Mouse (Mus musculus): ENCODE results near the gene Nagpa. TPM values are rescaled to one million over a fixed set of nuclear protein-coding genes. Genes with fewer than 3 reads are reported as not detected.
A peak's percentile ranks its signal among the peaks of the same experiment; 100 is the strongest.

Gene Nagpa
- total RNA-seq, 2 experiments from 2014 or later, result 6.5 to 6.7 TPM

DNA sequence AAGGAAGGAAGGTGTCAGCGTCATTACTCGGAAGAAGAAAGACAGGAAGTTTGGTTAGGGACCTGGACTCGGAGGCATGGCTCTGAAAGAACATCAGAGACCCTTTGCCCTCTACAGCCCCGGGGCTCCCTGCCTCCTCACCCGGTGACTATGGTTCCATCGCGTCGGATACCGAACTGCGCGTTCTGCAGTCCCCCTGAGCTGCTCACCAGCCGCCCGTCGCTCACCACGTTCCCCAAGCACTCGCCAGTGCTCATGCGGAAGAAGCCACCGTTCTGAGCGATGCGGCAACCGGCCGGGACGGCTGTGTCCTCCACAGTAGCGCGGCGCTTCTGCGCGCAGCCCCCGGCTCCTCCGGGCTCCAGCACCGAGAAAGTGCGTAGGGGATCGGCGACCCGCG is 612 bp downstream of the Nagpa start:
- no peak for DNase-seq
- intact Hi-C loops (cut with DNase I), result loop anchor here (5.0 kb wide), 1 partner anchor 39 kb away; no protein-coding TSS in a partner anchor

DNA sequence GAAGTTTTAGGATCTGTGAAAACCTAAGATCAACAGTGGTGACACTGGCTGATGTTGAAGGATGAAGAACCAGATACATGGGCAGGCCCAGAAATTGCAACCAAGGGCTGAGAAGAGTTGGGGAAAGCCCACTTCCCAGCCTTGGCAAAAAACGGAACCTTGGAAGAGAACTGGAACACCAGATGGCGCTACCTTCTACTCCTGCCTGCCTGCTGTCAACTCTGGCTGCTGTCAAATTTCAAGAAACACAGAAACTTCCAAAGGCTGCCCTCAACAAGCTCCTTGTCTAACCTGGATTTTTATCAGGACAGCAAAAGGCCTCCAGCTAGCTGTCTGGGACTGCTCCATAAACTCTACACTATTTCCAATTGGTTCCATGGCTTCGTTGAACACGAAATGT is 1.1 kb downstream of the Nagpa start:
- intact Hi-C loops (cut with DNase I), result loop anchor here (5.0 kb wide), 1 partner anchor 40 kb away; no protein-coding TSS in a partner anchor
- no peak for DNase-seq

DNA sequence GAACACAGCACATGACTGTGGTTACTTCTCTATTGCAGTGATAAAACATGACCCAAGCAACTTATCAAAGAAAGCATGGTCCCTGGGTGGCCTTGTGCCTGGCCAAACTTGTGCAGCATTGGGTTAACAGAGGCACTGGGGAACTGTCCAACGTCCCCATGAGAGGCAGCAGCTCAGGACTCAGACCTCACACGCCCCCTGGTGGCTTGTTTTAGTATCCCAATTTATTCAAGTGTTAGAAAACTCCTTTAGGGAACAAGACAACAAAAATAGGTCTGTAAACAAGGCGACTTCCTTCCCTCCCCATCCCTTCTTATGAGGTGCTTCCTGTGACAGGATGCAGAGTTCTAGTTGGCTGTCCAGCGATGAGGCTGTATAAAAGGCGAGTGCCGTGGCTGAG is 8.7 kb downstream of the Nagpa start:
- intact Hi-C loops (cut with DNase I), result loop anchor here (5.0 kb wide), 2 partner anchors 133 to 213 kb away; no protein-coding TSS in a partner anchor
- DNase-seq, result no peak

DNA sequence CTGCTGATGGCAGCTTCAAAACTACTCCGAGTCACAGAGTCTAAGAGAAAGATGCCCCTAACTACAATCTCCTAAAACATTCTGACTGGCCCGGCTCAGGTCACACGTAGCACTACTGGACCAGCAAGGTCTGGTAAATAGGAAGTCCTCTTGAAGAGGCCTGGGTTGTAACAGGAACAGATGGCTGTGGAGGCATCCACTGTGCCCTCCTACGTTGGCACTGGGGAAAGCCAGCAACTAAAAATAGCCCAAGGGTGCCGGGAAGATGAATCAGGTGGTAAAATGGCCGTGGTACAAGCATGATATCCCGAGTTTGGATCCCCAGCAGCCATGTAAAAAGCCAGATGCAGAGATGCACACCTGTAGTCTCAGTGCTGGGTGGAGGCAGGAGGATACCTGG is 17.6 kb downstream of the Nagpa start:
- DNase-seq, result no peak
- intact Hi-C loops (cut with DNase I), result no loop called here

DNA sequence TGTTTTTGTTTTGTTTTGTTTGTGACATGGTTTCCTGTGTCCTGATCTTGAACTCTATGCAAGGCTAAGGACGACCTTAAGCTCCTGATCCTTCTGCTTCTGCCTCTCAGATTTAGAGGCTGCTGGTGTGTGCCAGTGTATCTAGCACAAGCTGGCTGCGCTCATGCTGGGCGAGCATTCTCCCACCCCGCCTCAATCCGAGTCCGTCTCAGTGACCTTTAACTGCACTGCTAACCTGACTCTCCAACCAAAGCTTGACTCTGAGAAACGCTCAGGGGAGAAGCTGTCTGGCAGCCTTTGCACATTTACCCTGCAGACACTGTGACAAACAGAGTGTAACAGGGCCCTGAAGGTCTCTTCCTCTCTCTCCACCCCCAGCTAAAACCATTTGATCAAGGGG is 18.1 kb downstream of the Nagpa start:
- intact Hi-C loops (cut with DNase I), result no loop called here
- no peak for DNase-seq

DNA sequence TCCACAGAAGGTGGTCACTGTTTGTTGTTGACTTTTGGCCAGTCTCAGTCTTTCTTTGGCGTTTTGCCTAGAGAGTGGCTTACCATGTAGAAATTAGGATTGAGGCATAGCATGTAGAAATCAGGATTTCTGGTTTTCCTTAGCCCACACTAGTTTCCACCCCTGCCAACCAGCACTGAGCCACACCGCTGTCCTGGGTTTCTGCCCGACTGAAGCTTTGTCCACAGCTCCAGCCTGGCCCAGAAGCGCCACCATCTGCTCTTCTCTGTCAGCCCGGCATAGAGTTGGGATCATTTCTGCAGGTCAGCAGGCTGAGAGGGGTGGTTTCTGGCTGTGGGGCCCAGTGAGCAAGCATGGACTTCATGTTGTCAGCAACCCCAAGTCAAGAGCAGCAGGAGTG is 18.9 kb downstream of the Nagpa start:
- intact Hi-C loops (cut with DNase I), result loop anchor here (5.0 kb wide), 1 partner anchor 38 kb away; the partner anchor contains the start of gene Sec14l5
- DNase-seq, result no peak

DNA sequence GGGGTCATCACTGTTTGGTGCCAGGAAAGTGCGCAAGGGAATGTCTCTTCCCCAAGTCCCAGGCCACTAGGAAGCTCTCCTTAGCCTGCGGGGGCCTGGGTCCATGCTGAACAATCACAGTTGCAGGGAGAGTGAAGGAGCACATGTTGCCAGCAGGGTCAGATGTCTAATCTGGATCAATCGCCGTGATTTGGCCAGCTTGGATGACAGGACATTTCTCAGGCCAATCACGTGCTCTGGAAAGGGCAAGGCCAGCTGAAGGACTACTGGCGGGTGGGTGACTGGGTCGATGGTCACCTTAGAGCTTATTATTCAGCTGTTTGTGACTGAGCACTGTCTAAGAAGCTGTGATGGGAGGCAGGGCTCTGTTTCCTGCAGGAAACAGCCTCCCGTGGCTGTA is 19.7 kb downstream of the Nagpa start:
- DNase-seq, result no peak
- intact Hi-C loops (cut with DNase I), result loop anchor here (5.0 kb wide), 1 partner anchor 37 kb away; the partner anchor contains the start of gene Sec14l5

DNA sequence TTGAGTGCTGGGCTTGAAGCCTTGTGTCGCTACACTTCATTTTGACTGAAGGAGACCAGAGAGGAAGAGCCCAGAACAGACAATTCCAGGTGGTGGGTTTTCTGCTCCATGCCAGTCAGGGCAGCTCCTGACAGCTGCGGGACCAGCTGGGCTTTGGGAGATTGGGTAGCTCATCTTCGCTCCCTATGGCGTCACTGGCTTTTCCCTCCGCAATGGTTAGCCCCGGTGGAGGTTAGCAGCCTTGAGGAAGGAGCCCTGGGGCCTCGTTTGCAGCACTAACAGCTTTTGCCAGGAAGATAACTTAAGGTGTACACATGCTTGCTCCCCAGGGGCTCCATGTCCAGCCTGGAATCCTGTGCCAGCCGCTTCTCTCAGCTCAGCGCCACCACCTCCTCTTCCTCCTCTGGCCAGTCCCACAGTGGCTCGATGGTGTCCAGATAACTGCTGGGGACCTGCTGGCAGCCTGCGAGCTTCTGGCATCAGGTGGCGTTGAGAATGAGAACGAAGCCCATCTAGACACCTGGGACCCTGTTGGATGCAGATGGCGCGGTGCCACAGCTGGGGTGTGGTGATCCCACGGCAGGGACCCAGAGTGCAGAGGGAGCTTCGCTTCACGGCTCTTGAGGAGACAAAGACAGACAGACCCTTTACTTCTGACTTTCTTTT is 20.4 kb downstream of the Nagpa start:
- intact Hi-C loops (cut with DNase I), result loop anchor here (5.0 kb wide), 1 partner anchor 36 kb away; the partner anchor contains the start of gene Sec14l5
- no peak for DNase-seq

DNA sequence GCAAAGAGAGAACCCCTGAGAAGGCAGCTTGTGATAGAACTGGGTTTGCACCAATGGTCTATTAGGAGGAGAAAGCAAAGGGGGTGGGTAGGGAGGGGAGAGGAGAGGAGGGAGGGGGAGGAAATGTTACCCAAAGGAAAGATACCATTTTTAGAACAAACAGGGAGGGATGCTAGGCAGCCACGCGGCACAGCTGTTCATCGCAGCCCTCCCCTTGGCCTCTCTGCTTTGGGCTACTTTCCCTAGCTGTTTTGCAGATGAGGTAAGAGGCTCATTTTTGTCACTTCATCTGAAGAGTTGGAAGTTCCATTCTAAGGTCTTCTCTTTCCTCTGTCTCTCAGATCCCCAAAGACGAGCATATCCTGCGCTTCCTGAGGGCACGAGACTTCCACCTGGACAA is 31.2 kb downstream of the Nagpa start:
- DNase-seq, result no peak
- intact Hi-C loops (cut with DNase I), result no loop called here

DNA sequence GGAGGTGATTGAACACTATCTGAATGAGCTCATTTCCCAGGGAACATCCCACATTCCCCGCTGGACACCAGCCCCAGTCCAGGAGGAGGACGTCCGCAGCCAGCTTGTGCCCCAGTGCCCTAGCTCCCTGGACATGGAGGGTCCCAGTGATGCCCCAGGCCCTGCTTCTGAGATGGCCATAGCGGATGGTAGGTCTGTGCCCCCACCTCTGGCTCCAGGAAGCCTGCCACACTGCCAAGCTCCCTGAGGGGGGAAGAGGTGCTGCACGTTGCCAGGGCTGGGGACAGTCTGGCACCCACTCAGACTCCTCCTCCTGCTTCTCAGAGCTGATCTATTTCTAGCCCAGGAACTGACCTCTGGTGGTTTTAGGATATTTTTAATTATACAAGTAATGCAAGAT is 35.0 kb downstream of the Nagpa start:
- intact Hi-C loops (cut with DNase I), result no loop called here
- peak in 1 of 2 experiments; percentile 56 for DNase-seq

DNA sequence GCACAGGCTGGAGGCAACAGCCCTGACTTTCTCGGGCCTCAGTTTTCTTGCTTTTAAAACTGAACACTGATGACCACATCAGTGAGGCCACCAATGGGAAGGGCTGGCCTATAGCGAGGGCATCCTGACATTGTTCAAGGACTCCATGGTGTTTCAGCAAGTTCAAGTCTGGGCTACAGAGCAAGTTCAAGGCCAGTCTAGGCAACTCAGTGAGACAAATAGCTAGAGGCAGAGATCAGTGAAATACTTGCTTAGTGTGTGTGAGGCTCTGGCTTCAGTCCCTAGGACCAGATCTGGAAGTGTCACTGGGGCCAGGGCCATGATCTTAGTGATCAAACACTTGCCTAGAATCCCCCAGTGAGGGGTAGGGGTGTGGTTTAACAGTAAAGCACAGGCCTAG is 35.8 kb downstream of the Nagpa start:
- no peak for DNase-seq
- intact Hi-C loops (cut with DNase I), result no loop called here

DNA sequence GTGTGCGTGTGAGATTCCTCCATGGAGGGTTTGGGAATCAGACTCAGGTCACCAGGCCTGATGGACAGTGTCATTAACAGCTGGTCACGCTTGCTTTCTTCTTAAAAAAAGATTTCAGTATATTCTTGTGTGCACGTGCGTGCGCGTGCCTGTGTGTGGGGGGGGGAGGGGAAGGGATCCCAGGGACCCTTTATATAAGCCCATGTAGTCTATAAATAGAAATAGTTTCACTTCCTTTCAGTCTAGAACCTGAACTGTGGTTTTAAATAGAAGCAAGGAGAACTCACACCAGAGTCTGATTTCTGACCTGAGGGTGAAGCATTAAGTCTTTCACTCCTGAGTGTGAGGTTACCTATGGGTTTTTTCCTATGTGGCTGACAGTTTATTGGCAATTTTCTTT is 39.5 kb downstream of the Nagpa start:
- intact Hi-C loops (cut with DNase I), result no loop called here
- DNase-seq, result no peak

DNA sequence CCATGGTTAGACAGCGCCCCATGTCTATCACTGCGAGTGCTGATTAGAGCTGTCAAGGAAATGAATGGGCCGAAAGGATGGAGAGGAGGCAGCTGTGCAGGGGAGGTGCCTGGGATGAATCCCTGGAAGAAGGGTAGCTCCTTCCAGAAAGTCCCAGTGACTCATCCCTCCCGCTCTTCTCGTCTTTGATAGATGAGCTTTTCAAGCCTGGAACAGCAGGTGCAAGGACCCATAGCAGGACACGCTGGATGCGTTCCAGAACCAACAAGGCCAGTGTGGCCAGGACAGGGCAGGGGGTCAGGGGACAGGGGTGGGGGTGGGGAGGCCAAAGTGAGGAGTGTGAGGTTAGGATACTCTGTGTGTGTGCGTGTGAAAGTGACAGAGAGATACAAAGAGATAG is 44.6 kb downstream of the Nagpa start:
- intact Hi-C loops (cut with DNase I), result no loop called here
- no peak for DNase-seq

DNA sequence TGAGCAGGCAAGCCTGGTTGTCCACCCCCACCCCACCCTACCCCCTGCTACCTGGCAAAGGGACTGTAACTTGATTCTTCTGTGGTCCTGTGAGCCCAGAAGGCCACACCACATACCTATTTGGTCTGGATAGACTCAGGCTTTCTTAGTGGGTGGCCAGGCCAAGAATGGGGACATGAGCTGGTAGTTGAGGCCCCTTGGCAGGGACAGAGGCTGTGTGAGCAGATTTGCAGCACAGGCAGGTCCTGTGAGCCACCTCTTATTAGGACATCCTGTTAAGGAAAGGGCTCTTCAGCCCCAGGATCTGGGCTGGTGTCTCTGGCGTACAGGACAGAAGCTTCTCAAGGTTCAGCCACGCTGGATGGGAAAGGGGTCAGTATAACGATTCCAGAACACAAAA is 46.7 kb downstream of the Nagpa start:
- intact Hi-C loops (cut with DNase I), result no loop called here
- no peak for DNase-seq

DNA sequence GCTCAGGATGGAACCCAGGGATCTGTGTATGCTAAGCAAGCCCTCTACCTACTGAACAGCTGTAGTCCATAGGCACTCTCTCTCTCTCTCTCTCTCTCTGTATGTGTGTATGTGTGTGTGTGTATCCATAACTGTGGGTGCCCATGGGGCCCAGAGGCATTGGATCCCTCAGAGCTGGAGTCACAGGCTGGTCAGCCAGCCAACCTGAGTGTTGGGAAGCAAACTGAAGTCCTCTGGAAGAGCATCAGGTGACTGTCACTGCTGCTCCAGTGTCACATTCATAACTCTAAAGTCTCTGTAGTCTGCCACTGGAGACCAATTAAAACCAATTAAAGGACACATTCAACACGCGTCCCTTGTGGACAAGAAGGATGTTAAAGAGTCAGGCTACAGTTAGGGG is 47.3 kb downstream of the Nagpa start:
- intact Hi-C loops (cut with DNase I), result no loop called here
- no peak for DNase-seq

DNA sequence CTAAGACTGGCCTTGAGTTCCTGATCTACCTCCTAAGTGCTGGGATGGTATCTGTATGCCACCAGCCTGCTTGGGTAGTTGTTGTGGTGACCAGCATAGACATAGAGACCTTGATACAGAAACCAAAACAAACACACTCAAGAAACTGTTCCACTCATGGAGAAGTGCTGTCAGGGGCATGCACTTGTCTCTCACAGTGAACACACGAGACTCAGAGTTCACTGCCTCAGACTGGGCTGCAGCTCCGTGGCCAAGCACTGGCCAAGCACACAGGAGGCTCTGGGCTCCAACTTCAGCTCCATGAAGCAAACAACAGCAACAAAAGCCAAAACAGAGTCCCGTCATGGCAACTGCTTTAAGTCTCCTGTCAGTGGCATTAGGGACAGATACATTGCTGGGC is 48.8 kb downstream of the Nagpa start:
- no peak for DNase-seq
- intact Hi-C loops (cut with DNase I), result no loop called here

DNA sequence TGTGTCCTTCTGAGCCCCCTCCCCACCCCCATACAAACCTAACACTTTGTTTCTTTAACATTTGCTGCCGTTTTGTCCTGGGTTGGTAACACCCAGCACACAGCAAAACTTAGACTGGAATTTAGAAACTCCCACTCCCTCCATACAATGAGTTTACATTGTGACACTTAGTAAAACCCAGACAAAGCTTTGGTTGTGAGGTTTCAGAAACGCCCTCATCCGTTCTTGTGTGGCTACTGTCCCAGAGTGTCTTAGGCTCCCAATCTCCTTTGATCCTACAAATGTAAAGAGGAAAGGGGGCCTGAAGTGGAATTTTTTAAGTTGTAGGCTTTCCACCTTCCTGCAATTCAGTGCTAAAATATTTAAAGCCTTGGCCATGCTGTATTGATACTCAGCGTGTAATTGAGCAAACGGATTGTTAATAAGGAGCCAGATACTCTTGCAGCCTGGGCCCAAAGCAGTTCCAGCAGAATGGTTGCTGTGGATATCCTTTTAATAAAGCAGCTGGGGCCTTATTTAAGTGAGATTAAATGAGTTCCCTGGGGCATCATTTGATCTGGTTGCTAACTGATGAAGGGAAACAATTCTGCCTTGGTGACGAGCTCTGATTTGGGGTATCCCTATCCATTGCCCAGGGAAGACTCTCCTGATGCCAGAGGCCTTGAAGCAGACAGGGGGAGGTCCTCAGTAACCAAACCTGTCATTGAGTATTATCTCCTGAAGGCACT is 50.3 kb downstream of the Nagpa start:
- intact Hi-C loops (cut with DNase I), result no loop called here
- no peak for DNase-seq

DNA sequence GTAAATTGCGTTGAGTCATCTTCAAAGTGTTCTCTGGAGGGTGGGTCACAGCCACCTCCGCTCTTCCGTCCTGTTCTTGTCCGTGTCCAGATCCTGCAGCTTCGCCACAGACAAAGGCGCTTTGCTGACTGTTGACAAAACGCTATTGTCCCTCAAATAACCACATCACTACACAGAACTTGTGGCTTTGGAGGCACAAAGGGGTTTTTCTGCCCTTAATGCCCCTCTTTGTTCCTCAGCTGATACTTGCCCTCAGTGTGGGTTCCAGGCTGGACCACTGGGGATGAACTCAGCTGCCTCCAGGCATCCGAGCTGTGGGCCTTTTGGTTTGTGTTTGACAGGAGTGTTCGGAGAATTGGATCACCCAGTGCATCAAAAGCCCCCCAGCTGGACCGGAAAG is 53.3 kb downstream of the Nagpa start:
- intact Hi-C loops (cut with DNase I), result no loop called here
- no peak for DNase-seq

DNA sequence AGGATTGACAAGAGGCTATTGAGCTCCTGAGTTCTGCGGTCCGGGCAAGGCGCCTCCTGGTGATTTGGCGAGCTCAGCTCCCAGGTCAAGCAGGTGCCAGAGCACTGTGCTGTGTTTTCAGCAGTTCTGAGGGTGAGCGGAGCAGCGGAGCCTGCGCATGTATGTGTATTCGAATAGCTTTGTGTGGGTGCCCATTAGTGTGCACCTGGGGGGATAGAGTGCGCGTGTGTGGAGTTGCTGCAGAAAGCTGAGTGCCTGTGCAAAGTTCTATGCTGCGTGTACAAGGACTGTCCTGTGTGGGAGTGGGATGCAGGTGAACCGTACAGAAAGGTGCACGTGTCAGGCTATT is 56.8 kb downstream of the Nagpa start, which contains the start of gene Sec14l5:
Gene Sec14l5 (plus strand): TSS at position 73 of the 349 bp plus-strand sequence.
- DNase-seq, result no peak
- intact Hi-C loops (cut with DNase I), result loop anchor here (5.0 kb wide), 1 partner anchor 35 kb away; no protein-coding TSS in a partner anchor

DNA sequence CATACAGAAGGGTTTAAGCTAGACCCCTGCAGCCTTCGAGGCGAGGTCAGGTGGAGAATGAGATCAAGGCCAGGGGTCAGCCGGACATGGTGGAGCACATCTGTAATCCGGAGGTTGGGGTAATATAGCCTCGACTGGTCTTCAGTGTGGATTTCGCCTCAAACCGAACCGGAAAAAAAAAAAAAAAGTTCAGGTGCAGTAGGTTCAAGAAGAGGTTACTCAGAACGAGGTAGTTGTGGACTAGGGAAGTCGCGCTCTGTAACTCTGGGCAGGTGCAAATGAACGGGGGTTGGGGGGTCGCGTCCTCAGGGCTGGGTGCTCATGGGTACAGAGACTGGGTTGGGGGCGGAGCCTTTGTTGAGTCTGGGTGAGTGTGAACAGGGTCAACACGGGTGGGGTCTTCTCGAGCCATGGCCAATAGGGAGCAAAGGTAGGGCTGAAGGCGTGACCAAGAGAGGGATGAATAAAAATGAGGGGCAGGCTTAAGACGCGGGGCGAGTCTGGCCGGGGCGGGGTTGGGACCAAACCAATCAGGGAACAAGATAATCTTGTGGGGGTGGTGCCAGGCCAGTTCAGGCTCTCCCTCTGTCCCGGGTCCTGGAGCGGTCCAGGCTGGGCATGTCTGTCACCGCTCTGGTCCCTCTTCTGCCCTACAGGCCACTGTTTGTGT is 57.3 kb downstream of the Nagpa start:
- intact Hi-C loops (cut with DNase I), result loop anchor here (5.0 kb wide), 1 partner anchor 36 kb away; no protein-coding TSS in a partner anchor

DNA sequence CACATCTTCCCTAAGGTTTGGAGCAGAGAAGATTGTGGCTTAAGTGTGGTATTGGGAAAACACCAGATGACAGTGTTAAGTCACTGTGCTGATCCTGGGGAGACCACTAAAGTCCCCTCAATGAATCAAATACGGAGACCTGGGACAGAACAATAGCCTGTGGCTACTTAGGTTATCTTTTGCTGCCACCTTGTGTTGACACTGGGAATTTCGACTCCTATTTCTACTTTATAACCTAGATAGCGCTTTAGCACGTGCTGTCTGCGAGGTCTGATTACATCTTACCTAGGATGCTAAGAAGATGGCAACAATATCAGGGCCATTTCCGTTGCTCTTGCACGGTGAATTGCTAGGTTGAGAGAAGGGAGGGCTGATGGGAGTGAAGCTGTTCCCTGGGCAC is 58.2 kb downstream of the Nagpa start:
- intact Hi-C loops (cut with DNase I), result loop anchor here (1.0 to 5.0 kb wide), 2 partner anchors 37 to 165 kb away; no protein-coding TSS in a partner anchor

More for the DNA sequence above, 57.3 kb downstream of the Nagpa start:
- DNase-seq, result peak; percentile 54 to 73

More for the DNA sequence above, 58.2 kb downstream of the Nagpa start:
- DNase-seq, result no peak
